Mouse (Mus musculus) embryo, embryonic 10 days (tissue): ENCODE measurements around the gene Tbc1d30.

ENCODE experiments used
- DNase-seq: peaks from one replicate; pipeline ENCODE4 v3.0.0-alpha.2; 2015; ENCODE audit warnings: low spot score

The Tbc1d30 gene

DNA sequence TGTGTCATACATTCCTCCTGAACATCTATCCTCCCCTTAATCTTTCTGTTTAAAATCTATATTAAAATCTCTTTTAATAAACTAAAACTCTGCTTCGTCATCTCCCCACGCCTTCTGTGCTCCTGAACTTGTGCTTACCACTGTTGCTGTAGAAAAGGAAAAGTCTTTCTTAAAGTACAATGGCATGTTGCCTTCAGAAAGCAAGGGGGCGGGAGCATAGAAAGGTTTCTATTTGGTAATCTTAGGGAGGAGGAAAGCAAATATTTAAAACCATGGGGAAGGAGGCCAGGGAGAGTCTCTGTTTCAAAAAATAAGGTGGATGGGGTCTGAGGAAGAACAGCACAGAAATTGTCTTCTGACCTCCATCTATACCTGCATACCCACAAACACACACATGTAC, 38.0 kb downstream of the Tbc1d30 start:
- no peak for DNase-seq

DNA sequence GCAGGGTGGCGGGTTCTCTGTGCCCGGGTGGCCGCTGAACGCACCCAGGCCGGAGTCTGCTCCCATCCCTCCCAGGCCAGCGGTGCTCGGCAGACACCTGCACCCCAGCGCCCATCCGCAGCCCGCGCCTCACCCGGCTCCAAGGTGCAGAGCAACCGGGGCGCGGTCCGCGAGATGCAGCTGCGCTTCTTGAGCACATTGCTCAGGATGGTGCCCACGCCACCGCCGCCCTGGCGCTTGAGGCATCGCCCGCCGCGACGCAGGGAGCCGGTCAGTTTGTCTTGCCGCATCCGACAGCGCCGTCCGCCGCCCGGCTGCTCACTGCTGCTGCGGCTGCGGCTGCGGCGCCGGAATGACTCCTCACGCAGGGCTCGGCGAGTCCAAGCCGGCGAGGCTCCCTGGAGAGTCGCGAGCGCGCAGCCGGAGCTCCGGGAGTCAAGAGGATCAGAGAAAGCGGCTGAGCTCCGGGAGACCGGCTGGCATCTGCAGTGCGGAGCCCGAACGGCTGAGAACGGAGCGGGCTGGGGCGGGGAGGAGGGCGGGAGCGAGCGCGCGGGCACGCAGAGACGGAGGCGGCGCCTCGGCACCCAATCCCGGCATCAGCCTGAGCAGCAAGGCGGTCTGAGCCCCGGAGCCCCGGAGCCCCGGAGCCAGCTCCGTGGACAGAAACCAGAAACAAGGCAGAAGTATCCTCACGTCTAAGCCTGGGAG, 40.4 kb downstream of the Tbc1d30 start:
- peak; percentile 67 for DNase-seq

DNA sequence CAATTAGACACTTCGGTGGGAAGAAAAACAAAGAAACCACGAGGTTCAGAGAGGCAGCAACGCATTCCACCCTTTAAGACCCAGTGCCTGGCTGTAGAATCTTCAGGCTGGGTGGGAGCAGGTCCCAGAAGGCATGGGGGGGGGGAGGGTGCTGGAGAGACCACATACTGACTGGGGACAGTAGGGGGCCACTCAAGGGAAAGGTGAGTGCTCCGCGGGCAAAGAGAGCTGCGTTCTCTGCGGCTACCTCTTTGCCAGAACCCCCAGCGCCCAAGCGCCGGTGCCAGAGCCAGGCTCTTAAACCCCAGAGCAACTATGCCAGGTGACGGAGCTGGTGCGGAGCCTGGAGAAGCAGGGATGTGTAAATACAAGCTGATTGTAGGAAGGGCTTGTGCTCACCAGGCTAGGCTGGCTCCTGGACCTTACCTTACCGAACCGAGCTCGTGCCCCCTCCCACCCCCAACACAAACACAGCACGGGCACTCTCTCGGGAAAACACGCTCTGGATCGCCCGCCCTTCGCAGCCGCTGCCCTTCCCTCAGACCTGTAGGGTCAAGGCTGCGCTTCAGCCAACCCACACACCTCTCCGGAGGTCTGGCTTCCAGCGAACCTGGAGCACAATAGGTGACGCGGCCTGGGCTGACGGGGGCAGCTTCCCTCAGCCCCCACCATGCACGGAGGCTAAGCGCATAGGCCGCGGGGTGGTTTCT, 41.1 kb downstream of the Tbc1d30 start:
- no peak for DNase-seq

DNA sequence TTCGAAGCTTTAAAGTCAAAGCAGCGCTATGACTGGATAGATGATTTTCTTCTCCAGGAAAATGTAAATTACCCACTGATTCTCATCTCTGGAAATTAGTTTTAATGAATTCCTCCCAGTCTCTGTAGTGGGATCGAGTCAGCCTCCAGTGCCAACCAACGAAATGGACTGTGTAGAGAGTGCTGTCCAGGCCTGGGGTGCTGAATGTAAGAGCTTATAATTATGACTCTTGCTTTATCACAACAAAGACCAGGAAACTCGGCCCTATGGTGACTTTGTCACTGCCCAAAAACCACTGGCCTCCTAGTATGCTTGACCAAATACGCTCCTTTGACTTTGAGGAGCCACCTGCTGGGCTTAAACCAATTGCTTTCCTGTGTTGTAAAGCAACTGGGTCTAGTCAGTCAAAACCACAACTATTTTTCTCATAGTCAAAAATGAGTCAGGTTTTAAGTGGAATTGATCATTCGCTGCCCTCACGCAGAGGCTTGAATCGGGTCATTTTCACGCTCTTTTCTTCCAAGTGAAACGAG, 41.9 kb downstream of the Tbc1d30 start:
- DNase-seq: peak; percentile 59

DNA sequence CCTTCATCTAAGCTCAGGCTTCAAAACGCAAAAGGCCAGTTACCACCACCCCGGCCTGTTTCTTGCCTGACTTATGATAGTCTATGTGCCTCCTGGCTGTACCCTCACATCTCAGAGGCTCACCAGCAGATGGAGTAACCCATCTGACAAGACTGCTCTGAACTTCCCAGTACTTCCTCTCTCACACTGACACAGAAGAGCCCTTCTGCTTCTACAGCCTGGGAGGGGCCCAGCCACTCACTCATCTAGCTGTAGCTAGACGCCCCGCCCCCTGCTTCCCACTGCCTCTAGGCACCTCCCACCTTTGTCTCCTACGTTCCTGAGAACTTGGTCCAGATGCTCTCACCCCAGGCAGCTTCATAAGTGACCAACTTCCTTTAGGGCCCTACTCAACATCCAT, 45.6 kb downstream of the Tbc1d30 start:
- peak; percentile 60 for DNase-seq

DNA sequence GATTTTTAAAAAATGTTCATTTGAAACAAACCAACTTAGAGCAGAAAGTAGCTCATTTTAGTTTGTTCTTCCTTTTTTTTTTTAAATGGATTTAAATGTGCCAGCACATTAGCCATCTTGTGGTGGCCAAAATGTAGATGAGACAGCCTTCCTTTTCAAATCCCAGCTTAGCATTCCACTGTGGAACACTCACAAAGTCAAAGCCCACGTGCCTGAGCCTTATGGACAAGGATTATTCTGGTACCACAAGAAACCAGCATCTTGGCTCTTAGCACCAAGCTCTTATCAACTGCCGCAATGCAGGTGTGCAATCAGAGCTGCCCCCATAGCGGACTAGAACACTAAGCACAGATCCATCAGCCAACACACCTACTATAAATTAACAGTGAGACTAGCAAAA, 47.5 kb downstream of the Tbc1d30 start:
- DNase-seq: no peak

DNA sequence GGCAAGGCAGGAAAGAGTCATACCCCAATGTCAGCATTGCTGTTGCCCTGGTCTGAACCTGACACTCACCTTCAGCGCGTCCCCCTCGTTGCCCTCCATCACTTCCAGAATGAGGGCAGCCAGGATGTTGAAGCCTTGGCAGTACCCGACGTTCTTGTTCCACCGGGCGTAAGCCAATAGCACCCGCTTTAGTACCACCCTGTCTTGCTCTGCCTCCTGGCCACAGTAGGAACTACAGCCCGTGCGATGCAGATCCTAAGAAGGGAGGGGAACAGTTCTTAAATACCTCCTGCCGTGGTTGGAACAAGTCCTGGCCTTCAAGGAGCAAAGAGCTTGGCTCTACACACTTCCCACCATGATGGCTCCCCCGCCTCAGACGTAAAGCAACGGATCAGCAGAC, 49.2 kb downstream of the Tbc1d30 start:
- DNase-seq: no peak

DNA sequence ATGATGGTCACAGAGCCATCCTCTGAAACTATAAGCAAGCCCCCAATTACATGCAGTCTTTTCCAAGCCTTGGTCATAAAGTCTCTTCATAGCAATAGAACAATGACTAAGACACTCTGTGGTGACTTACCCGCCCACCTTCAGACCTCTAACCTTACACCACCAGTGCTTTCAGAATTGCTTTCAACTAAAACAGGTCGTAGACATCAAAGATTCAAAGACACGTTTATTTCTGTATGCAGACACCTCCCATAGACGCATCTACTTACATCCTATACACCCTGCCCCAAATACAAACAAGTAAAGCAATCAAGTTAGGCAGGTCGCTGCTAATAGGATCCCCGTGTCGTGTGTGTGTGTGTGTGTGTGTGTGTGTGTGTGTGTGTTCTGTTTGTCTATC, 50.4 kb downstream of the Tbc1d30 start:
- no peak for DNase-seq

DNA sequence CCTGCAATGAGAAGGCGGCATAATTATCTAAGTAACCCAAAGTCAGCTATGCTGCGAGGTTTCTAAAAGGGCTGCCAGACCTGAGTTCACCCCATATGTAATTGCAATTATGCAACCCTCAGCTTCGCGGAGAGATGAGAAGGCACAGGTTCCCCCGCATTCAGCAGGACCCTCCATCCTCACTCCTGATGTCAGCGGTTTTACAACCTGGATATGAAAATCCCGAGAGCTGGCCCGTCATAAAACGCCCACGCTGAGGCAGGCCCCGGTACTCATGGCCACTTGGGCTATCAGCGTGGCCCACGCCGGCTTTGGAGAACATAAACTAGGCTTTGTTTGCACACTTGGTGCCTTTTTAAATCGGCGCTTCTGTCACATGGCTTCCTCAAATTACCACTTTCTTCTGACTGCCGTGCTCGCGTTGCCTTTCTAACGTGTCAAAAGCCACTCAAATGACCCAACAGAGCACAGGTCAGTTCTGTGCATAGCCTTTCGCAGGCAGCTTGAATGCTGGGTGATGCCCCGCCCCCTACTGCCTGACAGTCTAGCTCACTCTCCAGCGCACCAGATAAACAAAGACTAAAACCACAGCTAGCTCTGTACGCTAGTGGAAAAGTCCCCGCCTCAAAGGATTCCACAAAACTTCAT, 53.9 kb downstream of the Tbc1d30 start:
- peak; percentile 75 for DNase-seq

DNA sequence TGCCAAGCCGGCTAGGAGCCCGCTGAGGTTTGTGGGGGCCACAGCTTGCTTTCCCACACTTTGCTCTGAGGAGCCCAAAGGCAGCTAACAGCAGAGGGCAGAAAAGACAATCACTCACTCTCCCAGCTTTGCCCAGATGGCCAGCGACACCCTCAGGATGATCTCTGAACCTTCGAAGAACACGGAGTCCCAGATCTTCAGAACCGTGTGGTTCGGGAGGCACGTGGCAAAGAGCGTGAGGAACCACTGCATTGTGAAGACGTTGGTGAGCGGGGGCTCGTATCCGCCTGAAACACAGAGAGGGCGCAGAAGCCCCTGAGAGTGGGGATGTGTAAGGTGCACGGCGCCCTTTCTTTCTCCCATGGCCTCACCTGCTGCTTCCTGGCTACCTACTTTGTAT, 56.6 kb downstream of the Tbc1d30 start:
- DNase-seq: no peak

DNA sequence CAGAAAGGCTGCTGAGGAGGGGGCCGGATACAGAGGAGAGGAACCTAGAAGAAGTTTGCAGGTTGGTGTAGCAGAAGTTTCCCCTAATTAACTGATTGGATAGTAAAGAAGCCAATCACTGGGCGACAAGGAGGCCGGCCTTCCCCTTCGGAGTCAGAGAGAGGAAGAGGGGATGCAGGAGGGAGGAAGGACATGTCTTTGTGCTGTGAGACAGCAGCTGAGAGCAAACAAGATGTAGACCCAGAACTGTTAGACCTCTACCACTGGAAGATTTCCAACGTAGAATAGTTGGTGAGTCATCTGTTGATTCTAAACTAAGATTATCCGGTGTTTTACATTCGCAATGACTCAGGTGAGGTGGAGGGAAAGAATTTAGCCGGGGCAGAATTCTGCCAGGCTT, 57.2 kb downstream of the Tbc1d30 start:
- no peak for DNase-seq

DNA sequence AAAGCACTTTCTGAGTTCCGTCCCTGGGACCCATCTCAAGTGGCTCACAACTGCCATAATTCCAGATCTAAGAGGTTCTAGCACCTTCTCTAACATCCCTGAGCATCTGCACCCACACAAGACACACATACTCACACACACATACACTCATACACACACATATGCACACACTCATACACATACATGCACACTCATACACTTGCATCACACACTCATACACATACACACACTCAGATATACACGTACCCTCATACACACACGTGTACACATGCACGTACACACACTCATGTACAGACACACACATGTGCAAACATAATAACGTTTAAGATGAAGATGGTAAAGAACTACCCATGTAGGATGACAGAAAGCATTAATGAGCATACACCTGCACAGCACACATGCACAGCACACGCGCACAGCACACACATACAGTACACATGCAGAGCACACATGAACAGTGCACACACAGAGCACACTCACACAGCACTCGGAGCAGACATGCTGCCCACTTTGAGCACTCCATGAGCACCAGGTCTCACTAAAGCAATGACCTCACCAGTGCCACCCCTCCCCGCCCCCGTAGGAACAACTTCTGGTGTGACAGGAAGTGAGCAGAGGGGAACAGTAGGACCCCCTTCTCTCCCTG, 59.7 kb downstream of the Tbc1d30 start:
- DNase-seq: no peak

DNA sequence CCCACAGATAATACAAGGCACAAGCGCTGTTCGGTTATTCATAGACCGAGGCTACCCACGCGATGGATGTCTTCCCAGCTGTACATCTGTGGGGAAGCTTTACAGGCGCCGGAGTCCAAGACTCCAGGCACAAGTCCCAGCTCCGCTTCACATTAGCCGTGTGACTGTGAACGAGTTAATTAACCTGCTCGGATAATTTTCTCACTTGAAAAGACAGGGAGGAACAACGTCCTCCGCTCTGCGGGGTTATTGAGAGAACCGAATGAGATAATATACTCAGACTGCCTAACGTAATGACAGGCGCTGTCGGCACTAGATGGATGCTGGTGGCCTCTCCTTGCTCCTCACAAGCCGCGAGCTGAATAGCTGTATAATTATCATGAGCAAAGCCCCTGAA, 60.4 kb downstream of the Tbc1d30 start:
- no peak for DNase-seq

DNA sequence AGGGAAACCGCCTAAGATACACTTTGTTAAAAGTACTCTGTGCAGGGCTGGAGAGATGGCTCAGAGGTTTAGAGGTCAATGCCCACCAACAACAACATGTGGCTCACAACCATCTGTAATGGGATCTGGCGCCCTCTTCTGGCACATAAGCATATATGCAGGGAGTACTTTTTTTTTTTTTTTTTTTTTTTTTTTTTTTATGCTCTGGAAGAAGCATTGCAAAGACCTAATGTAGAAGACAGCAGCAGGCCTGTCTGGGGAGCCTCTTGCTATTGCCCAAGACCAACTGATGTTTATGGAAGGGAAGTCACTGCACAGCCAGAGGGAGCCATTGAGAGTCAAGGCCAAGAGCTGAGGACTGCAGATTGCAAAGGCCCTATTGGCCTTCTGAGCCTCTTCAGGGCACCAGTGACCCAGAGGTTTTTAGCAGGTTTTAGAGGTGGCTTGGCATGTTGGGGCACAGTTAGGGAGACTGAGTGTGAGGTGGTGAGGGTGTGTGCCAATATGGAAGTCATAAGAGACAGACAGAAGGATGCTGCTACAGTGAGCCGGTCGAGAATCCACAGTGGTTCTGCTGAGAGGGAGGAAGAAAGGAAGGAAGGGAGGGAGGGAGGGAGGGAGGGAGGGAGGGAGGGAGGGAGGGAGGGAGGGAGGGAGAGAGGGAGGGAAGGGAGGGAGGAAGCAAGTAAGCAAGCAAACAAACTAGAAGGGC, 61.0 kb downstream of the Tbc1d30 start:
- DNase-seq: peak; percentile 62

DNA sequence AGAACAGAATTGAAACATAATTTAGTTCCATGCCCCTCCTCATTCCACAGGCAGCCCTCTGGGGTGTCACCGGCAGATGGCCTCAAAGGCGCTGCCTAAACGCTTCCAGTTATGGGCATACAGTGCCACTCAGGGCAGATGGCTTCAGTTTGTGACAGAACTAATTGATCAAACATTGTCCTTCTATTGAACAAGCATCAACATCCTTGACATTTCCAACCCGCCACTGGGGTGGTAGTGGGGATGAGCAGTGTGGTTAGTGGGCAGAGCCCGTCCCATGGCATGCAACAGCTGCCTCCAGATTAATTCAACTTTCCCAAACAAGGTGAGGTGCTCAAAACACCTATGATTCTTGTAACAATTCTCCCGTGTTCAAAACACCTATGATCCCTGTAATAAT, 68.2 kb downstream of the Tbc1d30 start:
- DNase-seq: no peak

DNA sequence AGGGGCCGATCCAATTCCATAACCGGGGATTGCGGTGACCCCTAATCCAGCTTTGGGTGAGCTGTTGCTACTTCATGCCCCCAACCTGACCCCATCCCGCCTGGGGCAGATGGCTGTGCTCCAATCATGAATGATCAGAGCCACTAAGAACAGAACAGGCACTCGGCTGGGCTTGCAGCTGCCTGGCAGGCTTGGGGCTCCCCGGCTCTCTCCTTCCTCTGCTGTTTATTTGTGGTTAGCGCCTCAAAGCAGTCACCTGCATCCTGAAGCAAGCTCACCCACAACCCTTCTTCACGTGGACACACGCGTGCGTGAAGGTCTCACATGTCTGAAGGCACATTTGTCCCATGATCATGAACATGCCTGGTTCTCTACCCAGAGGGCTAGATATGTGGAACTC, 68.6 kb downstream of the Tbc1d30 start:
- no peak for DNase-seq

DNA sequence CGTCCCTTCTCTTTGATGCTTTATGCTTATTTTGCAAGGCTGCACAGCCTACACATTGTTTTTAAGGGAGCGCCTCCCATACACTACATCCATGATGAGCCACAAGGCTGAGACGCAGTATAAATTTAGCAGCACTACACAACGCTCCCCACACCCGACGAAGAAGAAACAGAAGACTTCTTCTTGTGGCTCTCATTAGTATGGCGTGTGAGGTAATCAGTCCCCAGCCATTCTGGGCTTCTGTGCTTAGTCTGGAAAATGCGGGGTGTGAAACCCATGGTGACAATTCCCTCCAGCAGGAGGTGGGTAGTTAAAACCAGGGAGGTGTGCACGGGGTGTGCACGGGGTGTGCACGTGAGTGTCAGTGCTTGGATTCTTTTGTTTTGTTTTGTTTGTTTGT, 70.1 kb downstream of the Tbc1d30 start:
- DNase-seq: no peak

DNA sequence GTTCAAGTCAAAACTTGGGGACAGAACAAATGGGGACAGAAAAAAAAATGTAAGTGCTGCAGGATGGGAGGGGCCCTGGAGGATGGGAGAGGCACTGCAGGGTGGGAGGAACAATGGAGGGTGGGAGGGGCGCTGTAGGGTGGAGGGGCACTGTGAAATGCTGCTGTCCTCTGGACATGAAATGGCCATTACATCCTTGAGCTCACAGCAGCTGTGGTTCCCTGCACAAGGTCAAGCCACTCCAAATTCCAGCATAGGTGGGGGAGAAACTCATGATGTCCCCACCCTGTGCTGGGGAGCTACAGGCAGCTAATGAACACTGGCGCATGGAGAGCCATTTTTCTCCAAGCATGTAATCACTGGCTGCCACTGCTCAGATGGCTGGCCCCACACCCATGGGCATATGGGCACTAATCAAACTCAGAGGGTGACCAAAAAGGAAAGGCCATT, 74.0 kb downstream of the Tbc1d30 start:
- DNase-seq: no peak

DNA sequence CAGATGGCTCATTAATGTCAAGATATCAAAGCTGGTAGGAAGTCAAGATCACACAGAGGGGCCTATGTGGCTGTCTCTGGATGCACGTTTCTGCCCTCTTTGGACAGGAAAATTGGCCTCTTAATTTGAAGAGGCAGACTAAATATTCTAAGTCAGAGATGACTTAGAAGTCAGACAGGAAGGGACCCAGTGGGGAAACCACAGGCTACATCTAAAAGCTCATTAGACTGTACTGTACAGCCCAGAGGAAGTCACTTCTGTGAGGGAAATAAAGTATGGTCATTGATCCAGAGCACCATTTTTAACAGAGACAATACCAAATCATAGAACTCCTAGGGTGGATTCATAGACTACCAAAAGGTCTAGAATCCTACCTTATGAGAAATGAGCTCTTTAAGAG, 76.1 kb downstream of the Tbc1d30 start:
- no peak for DNase-seq

DNA sequence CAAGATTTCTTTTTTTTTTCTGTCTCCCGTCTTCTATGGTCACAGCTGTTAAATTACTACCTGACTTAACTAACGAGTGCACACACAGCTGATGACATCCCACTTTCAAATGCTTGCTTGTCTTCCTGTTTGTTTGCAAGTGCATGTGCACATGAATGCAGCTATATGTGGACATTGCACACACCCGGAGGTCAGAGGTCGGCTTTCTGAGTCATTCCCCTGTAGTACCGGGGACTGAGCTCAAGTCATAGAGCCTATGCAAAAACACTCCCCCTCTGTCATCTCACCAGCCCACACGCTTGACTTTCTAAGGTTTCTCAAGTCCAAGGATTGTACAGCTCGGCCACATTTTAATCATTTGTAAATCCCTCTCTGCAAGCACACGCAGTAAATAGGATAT, 80.1 kb downstream of the Tbc1d30 start:
- no peak for DNase-seq

DNA sequence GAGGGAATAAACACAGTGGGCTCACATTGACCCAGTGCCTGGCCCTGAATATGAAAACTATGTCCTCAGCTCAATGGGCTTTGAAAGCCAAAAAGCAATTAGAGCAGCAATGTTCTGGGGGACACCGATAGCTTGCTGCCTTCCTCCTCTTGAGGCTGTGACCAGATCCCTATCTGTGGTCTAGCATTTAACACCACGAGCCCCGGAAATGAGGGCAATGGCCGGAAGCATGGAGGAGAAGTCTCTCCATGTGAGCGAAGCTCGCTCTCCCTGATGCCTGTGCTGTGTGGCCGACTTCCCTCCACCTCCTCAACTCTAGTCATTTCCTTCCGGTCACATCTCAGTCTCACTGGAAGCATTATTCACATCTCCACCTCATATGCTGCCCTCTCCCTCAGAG, 82.3 kb downstream of the Tbc1d30 start:
- DNase-seq: no peak

DNA sequence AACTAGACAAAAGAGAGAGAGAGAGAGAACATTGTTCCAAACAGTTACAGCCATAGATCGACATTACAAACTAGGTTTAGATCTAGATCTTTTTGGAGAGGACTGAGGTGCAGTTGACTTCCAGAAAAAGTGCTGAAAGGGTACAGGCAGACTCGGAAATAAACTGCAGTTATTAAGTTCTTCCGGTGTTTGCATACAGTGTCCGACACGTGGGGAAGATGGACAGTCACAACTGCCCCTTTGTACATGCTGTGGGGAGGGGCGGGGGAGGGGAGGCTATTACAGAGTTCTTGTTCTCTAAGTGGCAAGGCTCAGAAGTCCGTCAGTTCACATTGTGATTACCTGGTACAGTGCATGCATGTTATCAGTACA, 86.9 kb downstream of the Tbc1d30 start:
- DNase-seq: no peak
